Mouse (Mus musculus) forebrain, embryonic 13.5 days (tissue): ENCODE measurements around the gene Slc25a41. TPM values are rescaled to one million over a fixed set of nuclear protein-coding genes. Genes with fewer than 3 reads are reported as not detected.

Experiments
- ATAC-seq: fragments of 200-750 bp; cut with Nextera tagmentation; 2 replicates; pipeline ENCODE4 v1.8.0; 2017
- H3K27ac ChIP-seq: fragments of 300-500 bp; sonication (generic); 2 replicates; pipeline ENCODE4 v1.5.1; 2015; ENCODE audit warnings: inconsistent platforms, mild to moderate bottlenecking, moderate library complexity
- H3K27me3 ChIP-seq: fragments of 300-500 bp; sonication (generic); 2 replicates; pipeline ENCODE4 v1.6.1; 2015; ENCODE audit warnings: mild to moderate bottlenecking, inconsistent platforms
- H3K36me3 ChIP-seq: fragments of 300-500 bp; sonication (generic); 2 replicates; pipeline ENCODE4 v1.6.1; 2015; ENCODE audit warnings: mild to moderate bottlenecking, inconsistent platforms; ENCODE audit not compliant: poor library complexity, severe bottlenecking
- H3K4me1 ChIP-seq: fragments of 300-500 bp; sonication (generic); 2 replicates; pipeline ENCODE4 v1.6.1; 2015; ENCODE audit warnings: inconsistent platforms
- H3K4me2 ChIP-seq: fragments of 300-500 bp; sonication (generic); 2 replicates; pipeline ENCODE4 v1.6.1; 2015; ENCODE audit warnings: inconsistent platforms, mild to moderate bottlenecking, moderate library complexity
- H3K4me3 ChIP-seq: fragments of 300-500 bp; sonication (generic); 2 replicates; pipeline ENCODE4 v1.5.1; 2015; ENCODE audit warnings: mild to moderate bottlenecking, inconsistent platforms
- H3K9ac ChIP-seq: fragments of 300-500 bp; sonication (generic); 2 replicates; pipeline ENCODE4 v1.6.1; 2015; ENCODE audit warnings: mild to moderate bottlenecking, inconsistent platforms
- H3K9me3 ChIP-seq: fragments of 300-500 bp; sonication (generic); replicated peaks from 2 replicates; pipeline ENCODE4 v1.6.1; 2016; ENCODE audit warnings: inconsistent platforms
- WGBS: fragments of 180-500 bp; shearing (Covaris S2); methylation state at CpG from one replicate; pipeline ENCODE4 v1.1.7; 2015; 5-methylcytosine and 5-hydroxymethylcytosine counted together
- polyA plus RNA-seq: library from polyadenylated mRNA; unstranded; fragments of >200 nt; fragmentation: Nextera tagmentation; extraction: Ambion mirVana; gene quantifications from 2 replicates; pipeline ENCODE4 v1.2.1, GENCODE M21; 2015

The Slc25a41 gene
- polyA plus RNA-seq, 1 experiment from 2014 or later, result not detected

GRCm38 (mm10) chr17:57032854-57033253 is 8.6 kb downstream of the Slc25a41 start:
- ATAC-seq, result no peak
- Histone ChIP-seq H3K9me3 (no peaks in the 10 kb centered on the region), H3K27me3 (0 out of 2 replicates have a peak, but pooled peaks cover 8% of the 10 kb centered on the region), H3K4me2 (no peak overlapping the region), H3K4me1 (peaks cover 21% of the 10 kb centered on the region), H3K9ac (no peak overlapping the region), H3K36me3 (peaks cover 11% of the 10 kb centered on the region), H3K4me3 (no peak overlapping the region), H3K27ac (no peak overlapping the region)
- WGBS, result 91% methylated on average over 4 of the region's 4 CpGs

GRCm38 (mm10) chr17:57031661-57032420 is 9.6 kb downstream of the Slc25a41 start:
- ATAC-seq, result peak; percentile 98

GRCm38 (mm10) chr17:57030931-57031660 is 10.4 kb downstream of the Slc25a41 start, which contains the start of gene Khsrp:
TSS of gene Khsrp (minus strand) at chr17:57031522.
- under 1% methylated on average over 83 of the region's 99 CpGs for WGBS
- H3K27me3 ChIP-seq, result 0 out of 2 replicates have a peak, but pooled peaks cover 6% of the 10 kb centered on the region

More at GRCm38 (mm10) chr17:57031661-57032420, 9.6 kb downstream of the Slc25a41 start:
- Histone ChIP-seq H3K9me3 (no peaks in the 10 kb centered on the region), H3K27me3 (0 out of 2 replicates have a peak, but pooled peaks cover 6% of the 10 kb centered on the region), H3K4me1 (peaks cover 21% of the 10 kb centered on the region), H3K4me2 (peak overlapping the region; percentile 61), H3K9ac (peak overlapping the region; percentile 58), H3K4me3 (peak overlapping the region; percentile 38), H3K27ac (peak overlapping the region; percentile 76), H3K36me3 (peaks cover 22% of the 10 kb centered on the region)
- 1% methylated on average over 38 of the region's 38 CpGs for WGBS

GRCm38 (mm10) chr17:57029691-57030090 is 11.8 kb downstream of the Slc25a41 start:
- Histone ChIP-seq H3K4me3 (peak overlapping the region; percentile 87), H3K4me1 (peaks cover 21% of the 10 kb centered on the region), H3K27ac (no peak overlapping the region), H3K9ac (peak overlapping the region; percentile 99), H3K4me2 (peak overlapping the region; percentile 93), H3K9me3 (no peaks in the 10 kb centered on the region), H3K27me3 (no peaks in the 10 kb centered on the region), H3K36me3 (peaks cover 43% of the 10 kb centered on the region)
- 46% methylated on average over 8 of the region's 8 CpGs for WGBS
- no peak for ATAC-seq

More at GRCm38 (mm10) chr17:57030931-57031660, 10.4 kb downstream of the Slc25a41 start, which contains the start of gene Khsrp:
- Histone ChIP-seq H3K9ac (peak within 1 kb of the TSS; percentile 99), H3K27ac (peak within 1 kb of the TSS; percentile 94), H3K4me2 (peak within 1 kb of the TSS; percentile 93), H3K4me3 (peak within 1 kb of the TSS; percentile 87), H3K36me3 (peaks cover 29% of the 10 kb centered on the region), H3K4me1 (peaks cover 21% of the 10 kb centered on the region), H3K9me3 (no peaks in the 10 kb centered on the region)
- 0 out of 2 replicates have a peak, but pooled peaks have one; percentile 0 for ATAC-seq

GRCm38 (mm10) chr17:57027471-57027870 is 14.0 kb downstream of the Slc25a41 start:
- Histone ChIP-seq H3K27ac (no peak overlapping the region), H3K9me3 (no peaks in the 10 kb centered on the region), H3K4me1 (peaks cover 19% of the 10 kb centered on the region), H3K27me3 (no peaks in the 10 kb centered on the region), H3K4me3 (no peak overlapping the region), H3K9ac (no peak overlapping the region), H3K4me2 (no peak overlapping the region), H3K36me3 (peaks cover 65% of the 10 kb centered on the region)
- no peak for ATAC-seq
- WGBS, result 92% methylated on average over 4 of the region's 4 CpGs

- H3K9ac ChIP-seq, result no peak overlapping the region
- H3K9me3 ChIP-seq, result no peaks in the 10 kb centered on the region
- H3K4me2 ChIP-seq, result no peak overlapping the region
- no peaks in the 10 kb centered on the region for H3K27me3 ChIP-seq
- H3K36me3 ChIP-seq, result peaks cover 68% of the 10 kb centered on the region
- 94% methylated on average over 5 of the region's 5 CpGs for whole genome bisulfite sequencing
- no peak for ATAC-seq
- no peak overlapping the region for H3K4me3 ChIP-seq
- no peaks in the 10 kb centered on the region for H3K4me1 ChIP-seq
- H3K27ac ChIP-seq, result no peak overlapping the region
These were observed 20.5 kb downstream of the Slc25a41 start for GRCm38 (mm10) chr17:57020960-57021359.

GRCm38 (mm10) chr17:57019693-57020092 is 21.8 kb downstream of the Slc25a41 start:
- Histone ChIP-seq H3K9me3 (no peaks in the 10 kb centered on the region), H3K27ac (no peak overlapping the region), H3K4me1 (no peaks in the 10 kb centered on the region), H3K9ac (no peak overlapping the region), H3K4me2 (no peak overlapping the region), H3K4me3 (no peak overlapping the region), H3K36me3 (peaks cover 56% of the 10 kb centered on the region), H3K27me3 (no peaks in the 10 kb centered on the region)
- WGBS, result 86% methylated on average over 2 of the region's 2 CpGs
- ATAC-seq, result no peak

GRCm38 (mm10) chr17:57012245-57012795 is 29.1 kb downstream of the Slc25a41 start:
- no peak for ATAC-seq
- H3K9me3 ChIP-seq, result no peaks in the 10 kb centered on the region
- peak overlapping the region; percentile 91; the same call in 1 of the 2 replicates for H3K27ac ChIP-seq
- H3K36me3 ChIP-seq, result peaks cover 20% of the 10 kb centered on the region
- no peaks in the 10 kb centered on the region for H3K27me3 ChIP-seq
- H3K4me3 ChIP-seq, result peak overlapping the region; percentile 73
- 74% methylated on average over 13 of the region's 13 CpGs for WGBS
- H3K4me1 ChIP-seq, result peaks cover 24% of the 10 kb centered on the region
- peak overlapping the region; percentile 76 for H3K4me2 ChIP-seq
- peak overlapping the region; percentile 79 for H3K9ac ChIP-seq

GRCm38 (mm10) chr17:57011236-57012141 is 30.0 kb downstream of the Slc25a41 start, which contains the start of the genes Gtf2f1 and Gm17949:
TSS of gene Gtf2f1 (minus strand) at chr17:57011288.
TSS of gene Gm17949 (plus strand) at chr17:57011469.
- no peaks in the 10 kb centered on the region for H3K27me3 ChIP-seq
- H3K9me3 ChIP-seq, result no peaks in the 10 kb centered on the region
- peak; percentile 91 for ATAC-seq
- H3K4me3 ChIP-seq, result peak within 1 kb of the TSS; percentile 73
- peak within 1 kb of the TSS; percentile 82 for H3K9ac ChIP-seq
- H3K4me2 ChIP-seq, result peak within 1 kb of the TSS; percentile 93
- under 1% methylated on average over 51 of the region's 51 CpGs for WGBS
- H3K36me3 ChIP-seq, result peaks cover 28% of the 10 kb centered on the region
- peak within 1 kb of the TSS; percentile 91 for H3K27ac ChIP-seq
- peaks cover 24% of the 10 kb centered on the region for H3K4me1 ChIP-seq

GRCm38 (mm10) chr17:57010911-57011235 is 30.6 kb downstream of the Slc25a41 start:
- ATAC-seq, result peak; percentile 56
- peak overlapping the region; percentile 63 for H3K27ac ChIP-seq
- peaks cover 24% of the 10 kb centered on the region for H3K4me1 ChIP-seq
- H3K36me3 ChIP-seq, result peaks cover 34% of the 10 kb centered on the region
- no peaks in the 10 kb centered on the region for H3K27me3 ChIP-seq
- H3K4me2 ChIP-seq, result peak overlapping the region; percentile 93
- no peaks in the 10 kb centered on the region for H3K9me3 ChIP-seq
- WGBS, result under 1% methylated on average over 19 of the region's 19 CpGs
- peak overlapping the region; percentile 73 for H3K4me3 ChIP-seq
- peak overlapping the region; percentile 82 for H3K9ac ChIP-seq
